In genomic region chr19:53943802-53944785, GRCm38 (mm10) we compare ENCODE assay signal across 8 mouse cellular contexts. TPM values are rescaled to one million over a fixed set of nuclear protein-coding genes. Genes with fewer than 3 reads are reported as not detected.
DNase-seq lines count a peak whose midpoint lies in the region; ATAC-seq lines count a peak whose summit lies in the region.

TSS of gene Shoc2 (plus strand) at chr19:53944306.
TSS of gene Bbip1 (minus strand) at chr19:53944627.

- ATAC-seq in megakaryocyte progenitor cell, adult 5-6 weeks (replicated peaks; ENCODE audit: poor library complexity): peak; percentile 78

- peak; percentile 100 for DNase-seq in adipocyte (ENCODE audit: low spot score)
- peak; percentile 97 for DNase-seq in embryo, embryonic 10 days (ENCODE audit: low spot score)
- peak; percentile 97 for DNase-seq in gastrocnemius, postnatal 10 days
- DNase-seq in induced T-regulatory cell, adult 2 months (ENCODE audit: low read depth): peak; percentile 100
- DNase-seq in left cerebral cortex, adult 9 months (ENCODE audit: low spot score in 2 of 2): peak; percentile 98
- peak; percentile 97 for DNase-seq in right cerebral cortex, postnatal 14 days
- peak; percentile 95 to 98 for DNase-seq in urinary bladder, postnatal 36 days (ENCODE audit: low spot score in 2 of 2)

RNA-seq across cellular contexts. Expression of gene Shoc2, which starts in this region (rescaled TPM):
- total RNA-seq in gastrocnemius, postnatal 10 days (2021): 10 to 100 TPM; 25.2 to 29.8 TPM
- 47.0 and 55.1 TPM in 2 replicates for total RNA-seq in megakaryocyte progenitor cell, adult 5-6 weeks (2015)
- total RNA-seq in megakaryocyte progenitor cell, adult 5-6 weeks (2017): 43.3 and 44.2 TPM in 2 replicates

RNA-seq across cellular contexts. Expression of gene Bbip1, which starts in this region (rescaled TPM):
- 10 to 100 TPM; 41.6 to 45.5 TPM for total RNA-seq in gastrocnemius, postnatal 10 days (2021)
- 72.9 and 88.8 TPM in 2 replicates for total RNA-seq in megakaryocyte progenitor cell, adult 5-6 weeks (2015)
- 36.2 and 55.0 TPM in 2 replicates for total RNA-seq in megakaryocyte progenitor cell, adult 5-6 weeks (2017)

Comparison
In these comparisons a context has a peak if more than half of its experiments do, and no peak if none do; other contexts are left out.
1. Peak in every context shown above with its lines: DNase-seq and ATAC-seq.